Mouse (Mus musculus) midbrain, embryonic 10.5 days (tissue): ENCODE results near the gene Adam1b. TPM values are rescaled to one million over a fixed set of nuclear protein-coding genes. Genes with fewer than 3 reads are reported as not detected.

ENCODE experiments used
- DNase-seq: peaks from one replicate; pipeline ENCODE4 v3.0.0-alpha.2; 2017; ENCODE audit warnings: low spot score
- H3K27ac ChIP-seq: fragments of 300-500 bp; sonication (generic); replicated peaks from 2 replicates; pipeline ENCODE4 v1.5.1; 2016; ENCODE audit warnings: mild to moderate bottlenecking
- H3K27me3 ChIP-seq: fragments of 300-500 bp; sonication (generic); 2 replicates; pipeline ENCODE4 v1.6.1; 2016; ENCODE audit warnings: low read depth, mild to moderate bottlenecking; ENCODE audit not compliant: poor library complexity, severe bottlenecking
- H3K36me3 ChIP-seq: fragments of 300-500 bp; sonication (generic); 2 replicates; pipeline ENCODE4 v1.6.1; 2016; ENCODE audit warnings: mild to moderate bottlenecking, moderate library complexity
- H3K4me1 ChIP-seq: fragments of 300-500 bp; sonication (generic); 2 replicates; pipeline ENCODE4 v1.6.1; 2016
- H3K4me3 ChIP-seq: fragments of 300-500 bp; sonication (generic); 2 replicates; pipeline ENCODE4 v1.5.1; 2016; ENCODE audit warnings: mild to moderate bottlenecking, moderate library complexity
- H3K9me3 ChIP-seq: fragments of 300-500 bp; sonication (generic); replicated peaks from 2 replicates; pipeline ENCODE4 v1.6.1; 2016; ENCODE audit warnings: mild to moderate bottlenecking
- WGBS: fragments of 180-500 bp; shearing (Covaris S2); methylation state at CpG from one replicate; pipeline ENCODE4 v1.1.7; 2016; 5-methylcytosine and 5-hydroxymethylcytosine counted together
- polyA plus RNA-seq: library from polyadenylated mRNA; unstranded; fragments of >200 nt; fragmentation: Nextera tagmentation; extraction: Ambion mirVana; gene quantifications from 2 replicates; pipeline ENCODE4 v1.2.1, GENCODE M21; 2016

Gene Adam1b
- polyA plus RNA-seq, 1 experiment from 2014 or later: not detected

DNA sequence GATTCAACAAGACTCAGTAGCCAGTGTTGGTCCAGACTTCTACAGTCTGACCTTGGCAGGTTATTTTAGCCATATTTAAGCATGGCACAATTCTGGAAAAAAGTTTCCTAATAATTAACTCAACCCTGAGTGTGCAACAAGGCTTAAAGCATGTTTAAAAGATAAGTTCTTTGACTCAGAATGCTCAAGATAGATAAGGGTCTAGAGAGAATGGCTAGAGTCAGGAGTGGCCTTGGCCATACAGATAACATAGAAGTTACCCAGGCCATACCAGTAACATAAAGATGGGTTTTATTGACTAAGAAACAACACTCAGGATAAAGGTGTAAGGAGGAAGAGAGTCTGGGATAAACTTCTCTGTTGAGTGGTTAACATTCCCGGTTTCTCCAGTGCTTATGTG lies 27.2 kb downstream of the Adam1b start:
- WGBS: 83% methylated on average over 1 of the region's 1 CpGs
- Histone ChIP-seq H3K36me3 (no peaks in the 10 kb centered on the region), H3K9me3 (no peaks in the 10 kb centered on the region), H3K27ac (no peak overlapping the region), H3K4me1 (peaks cover 6% of the 10 kb centered on the region; the same call in 1 of the 2 replicates), H3K4me3 (no peak overlapping the region), H3K27me3 (no peaks in the 10 kb centered on the region)
- no peak for DNase-seq

DNA sequence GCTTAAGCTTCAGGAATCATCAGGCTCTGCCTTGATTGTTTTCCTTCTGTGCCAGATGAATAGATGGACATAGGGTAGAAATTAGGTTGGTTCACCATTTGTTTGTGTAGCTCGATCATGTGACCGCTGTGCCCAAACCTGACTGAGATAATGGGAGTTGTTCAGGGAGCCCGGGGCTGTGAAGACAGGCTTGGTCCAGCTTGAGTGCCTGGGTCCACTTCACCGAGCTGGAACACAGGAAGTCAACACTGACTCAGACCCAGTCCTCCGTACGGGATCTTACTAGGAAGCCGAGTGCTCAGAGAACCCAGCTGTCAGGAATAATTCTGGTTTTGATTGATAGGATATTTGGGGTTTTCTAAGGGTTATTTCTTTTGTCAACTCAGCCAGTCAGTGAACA lies 28.6 kb downstream of the Adam1b start:
- Histone ChIP-seq H3K4me3 (no peak overlapping the region), H3K27ac (no peak overlapping the region), H3K36me3 (no peaks in the 10 kb centered on the region), H3K4me1 (peaks cover 6% of the 10 kb centered on the region; the same call in 1 of the 2 replicates), H3K27me3 (no peaks in the 10 kb centered on the region), H3K9me3 (no peaks in the 10 kb centered on the region)
- no peak for DNase-seq
- 70% methylated on average over 7 of the region's 7 CpGs for WGBS

DNA sequence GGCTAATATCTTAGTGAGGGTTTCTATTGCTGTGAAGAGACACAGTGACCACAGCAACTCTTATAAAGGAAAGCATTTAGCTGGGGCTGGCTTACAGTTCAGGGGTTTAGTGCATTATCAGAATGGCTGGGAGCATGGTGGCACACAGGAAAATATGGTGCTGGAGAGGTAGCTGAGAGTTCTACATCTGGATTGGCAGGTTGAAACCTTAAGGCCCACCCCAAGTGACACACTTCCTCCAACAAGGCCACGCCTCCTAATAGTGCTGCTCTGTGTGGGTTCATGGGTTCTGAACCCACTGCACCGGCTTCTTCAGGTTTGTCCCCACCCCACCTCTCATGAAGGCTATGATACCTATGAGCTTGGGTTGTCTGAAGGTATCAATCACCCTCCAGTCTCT lies 30.8 kb downstream of the Adam1b start:
- DNase-seq: no peak
- Histone ChIP-seq H3K27me3 (no peaks in the 10 kb centered on the region), H3K4me3 (no peak overlapping the region), H3K9me3 (no peaks in the 10 kb centered on the region), H3K27ac (no peak overlapping the region), H3K4me1 (peaks cover 6% of the 10 kb centered on the region; the same call in 1 of the 2 replicates), H3K36me3 (no peaks in the 10 kb centered on the region)
- 89% methylated on average over 2 of the region's 2 CpGs for WGBS

DNA sequence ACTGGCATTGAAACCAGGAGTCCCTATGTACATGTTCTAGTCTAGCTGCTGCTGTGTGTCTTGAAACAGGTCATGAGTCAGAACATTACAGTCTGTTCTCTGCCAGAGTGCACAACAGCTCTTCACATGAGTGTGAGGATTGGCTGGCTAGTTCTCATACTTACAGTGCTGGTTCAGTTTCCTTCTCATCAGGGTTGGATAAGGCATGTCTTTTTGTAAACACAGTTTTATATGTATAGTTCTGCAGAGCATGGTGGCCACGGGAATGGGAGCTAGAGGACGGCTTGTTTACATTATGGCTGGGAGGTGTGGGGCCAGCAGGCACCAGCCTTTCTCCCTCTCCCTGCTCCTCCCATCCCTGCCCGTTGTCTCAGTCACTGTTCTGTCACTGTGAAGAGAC lies 33.7 kb downstream of the Adam1b start:
- no peak for DNase-seq
- peaks cover 4% of the 10 kb centered on the region; the same call in 1 of the 2 replicates for H3K4me1 ChIP-seq
- H3K27me3 ChIP-seq: no peaks in the 10 kb centered on the region
- no peaks in the 10 kb centered on the region for H3K9me3 ChIP-seq
- WGBS: 61% methylated on average over 3 of the region's 3 CpGs
- no peak overlapping the region for H3K27ac ChIP-seq
- no peaks in the 10 kb centered on the region for H3K36me3 ChIP-seq
- H3K4me3 ChIP-seq: no peak overlapping the region

DNA sequence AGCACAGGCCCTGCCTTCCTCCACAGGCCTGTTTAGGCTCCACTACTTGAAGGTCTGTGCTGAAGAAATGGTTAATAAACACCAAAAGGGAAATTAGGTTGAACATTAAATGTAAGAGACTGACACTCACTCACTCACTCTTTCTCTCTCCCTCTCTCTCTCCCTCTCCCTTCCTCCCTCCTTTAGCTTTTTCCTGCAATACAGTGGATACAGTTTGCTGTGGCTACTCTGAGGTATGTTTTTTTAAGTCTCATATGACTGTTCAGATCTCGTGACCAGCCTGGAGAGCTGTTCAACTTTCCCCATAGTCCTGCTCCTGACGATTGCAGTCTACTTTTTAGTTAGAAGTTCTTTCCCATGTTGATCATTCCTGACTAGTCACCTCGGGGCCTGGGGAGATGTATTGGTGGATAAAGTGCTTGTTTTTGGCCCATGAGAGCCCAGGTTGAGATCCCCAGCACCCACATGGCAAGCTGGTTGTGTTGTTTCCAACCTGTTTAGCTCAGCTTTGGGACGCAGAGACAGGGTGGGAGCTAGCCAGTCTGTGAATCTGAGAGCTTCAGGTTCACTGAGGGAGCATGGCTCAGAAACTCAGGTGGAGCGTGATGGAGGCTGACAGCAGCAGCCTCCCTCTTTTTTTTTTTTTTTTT lies 39.5 kb downstream of the Adam1b start:
- no peaks in the 10 kb centered on the region for H3K4me1 ChIP-seq
- H3K27ac ChIP-seq: no peak overlapping the region
- WGBS: 78% methylated on average over 5 of the region's 5 CpGs
- no peaks in the 10 kb centered on the region for H3K36me3 ChIP-seq
- H3K4me3 ChIP-seq: no peak overlapping the region
- no peak for DNase-seq
- no peaks in the 10 kb centered on the region for H3K27me3 ChIP-seq
- no peaks in the 10 kb centered on the region for H3K9me3 ChIP-seq

DNA sequence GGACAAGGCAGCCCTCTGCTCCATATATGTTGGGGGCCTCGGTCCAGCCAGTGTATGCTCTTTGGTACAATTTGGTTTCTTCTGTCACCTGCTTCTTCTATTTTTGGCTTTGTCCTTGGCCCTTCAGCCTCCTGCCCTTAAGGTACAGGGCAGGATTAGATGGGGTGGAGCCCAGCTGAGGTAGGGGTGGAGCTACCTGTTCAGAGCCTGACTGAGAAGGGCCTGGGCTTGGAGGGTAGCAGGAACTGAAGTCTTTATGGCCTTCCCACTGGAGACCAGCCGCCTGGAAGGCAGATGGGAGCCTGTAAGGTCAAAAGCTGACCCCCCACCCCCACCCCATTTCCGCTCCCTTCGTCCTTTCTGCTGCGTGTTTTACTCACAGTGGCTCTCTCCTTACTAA lies 40.3 kb downstream of the Adam1b start:
- Histone ChIP-seq H3K9me3 (no peaks in the 10 kb centered on the region), H3K27ac (no peak overlapping the region)
- WGBS: 66% methylated on average over 5 of the region's 5 CpGs

DNA sequence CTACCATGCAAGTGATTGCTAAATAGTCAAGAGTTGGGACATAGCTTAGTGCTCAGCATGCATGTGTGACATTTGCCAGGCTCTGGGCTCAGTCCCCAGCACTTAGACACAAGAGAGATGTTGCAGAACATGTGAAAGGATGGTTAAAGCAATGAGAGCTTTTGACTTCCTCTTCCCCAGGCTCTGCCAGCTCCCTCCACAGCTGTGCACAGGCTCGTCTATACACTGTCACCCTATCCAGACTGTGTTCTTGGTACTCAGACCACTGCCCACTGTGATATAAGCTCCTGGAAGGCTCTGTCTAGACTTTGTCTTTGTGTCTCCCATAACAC lies 41.1 kb downstream of the Adam1b start:
- DNase-seq: no peak
- 48% methylated on average over 1 of the region's 1 CpGs for whole genome bisulfite sequencing
- Histone ChIP-seq H3K27ac (no peak overlapping the region), H3K9me3 (no peaks in the 10 kb centered on the region), H3K27me3 (no peaks in the 10 kb centered on the region), H3K36me3 (no peaks in the 10 kb centered on the region), H3K4me3 (no peak overlapping the region), H3K4me1 (no peaks in the 10 kb centered on the region)

More for the DNA sequence above, 40.3 kb downstream of the Adam1b start:
- no peak for DNase-seq
- no peaks in the 10 kb centered on the region for H3K36me3 ChIP-seq
- H3K4me1 ChIP-seq: no peaks in the 10 kb centered on the region
- H3K4me3 ChIP-seq: no peak overlapping the region
- no peaks in the 10 kb centered on the region for H3K27me3 ChIP-seq

DNA sequence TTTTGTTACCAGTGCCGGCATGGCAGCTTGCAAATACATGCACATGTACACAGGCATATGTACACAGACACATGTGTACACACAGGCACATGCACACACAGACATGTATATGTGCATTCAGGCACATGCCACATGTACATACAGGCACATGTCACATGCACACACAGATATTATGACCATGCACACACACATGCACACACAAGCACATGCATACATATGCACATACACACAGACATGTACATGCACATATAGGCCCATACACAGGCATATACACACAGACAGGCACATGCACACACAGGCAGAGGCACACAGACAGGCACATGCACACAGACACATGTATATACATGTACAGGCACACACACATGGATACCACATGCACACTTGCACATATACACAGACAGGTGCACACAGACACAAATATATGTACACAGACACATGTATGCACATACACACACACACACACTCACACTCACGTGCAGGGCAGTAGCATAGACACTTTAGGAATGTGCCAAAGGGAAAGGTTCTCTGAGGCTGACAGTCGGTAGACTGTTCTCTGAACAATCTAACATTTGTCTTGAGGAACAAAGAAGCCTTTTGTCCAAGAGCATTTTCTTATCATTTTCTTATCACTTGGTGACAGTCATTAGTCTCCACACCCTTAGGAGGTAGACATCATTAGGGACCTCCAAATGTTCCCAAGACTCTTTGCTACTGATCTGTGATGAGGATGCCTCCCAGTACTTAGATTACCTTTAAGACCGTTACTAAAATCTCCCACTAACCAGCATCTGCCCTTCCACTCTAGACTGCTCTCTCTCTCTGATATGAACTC lies 41.7 kb downstream of the Adam1b start:
- Histone ChIP-seq H3K36me3 (no peaks in the 10 kb centered on the region), H3K9me3 (no peaks in the 10 kb centered on the region), H3K27ac (no peak overlapping the region), H3K4me3 (no peak overlapping the region), H3K27me3 (no peaks in the 10 kb centered on the region), H3K4me1 (no peaks in the 10 kb centered on the region)
- no peak for DNase-seq
- WGBS: 83% methylated on average over 4 of the region's 4 CpGs

DNA sequence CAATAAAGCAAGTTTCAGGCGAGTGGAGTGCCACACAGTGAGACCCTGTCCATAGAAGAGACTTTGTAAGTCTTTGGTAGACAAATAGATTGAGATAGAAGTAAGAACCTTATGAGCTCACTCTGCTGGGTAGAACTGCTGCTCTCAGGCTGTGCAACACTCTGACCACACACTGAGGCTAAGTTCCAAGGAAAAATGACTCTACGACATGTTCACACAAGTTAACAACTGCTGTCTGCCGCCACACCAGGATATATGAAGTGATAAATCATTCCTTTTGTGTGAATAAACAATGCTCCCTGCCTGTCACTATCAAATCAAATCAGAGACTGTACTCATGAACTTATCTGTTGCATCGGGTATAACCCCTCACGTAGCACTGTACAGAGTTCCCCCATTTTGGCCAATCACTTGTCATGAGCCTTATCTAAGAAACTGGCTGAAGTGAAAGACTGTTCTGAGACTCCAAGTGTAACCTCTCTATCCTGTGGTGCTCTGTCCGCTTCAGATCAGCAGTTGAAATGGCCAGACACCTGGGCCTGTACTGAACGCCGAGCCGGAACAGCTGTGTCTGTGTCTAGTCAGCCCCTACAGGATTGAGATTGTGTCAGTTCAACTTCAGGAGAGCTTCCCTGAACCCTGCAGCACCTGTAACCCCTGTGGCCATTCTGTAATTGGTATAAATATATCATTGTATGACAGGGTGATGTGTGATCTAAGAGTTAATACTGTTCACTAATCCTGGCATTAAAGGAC lies 47.5 kb downstream of the Adam1b start:
- Histone ChIP-seq H3K27ac (no peak overlapping the region), H3K9me3 (no peaks in the 10 kb centered on the region), H3K27me3 (no peaks in the 10 kb centered on the region), H3K36me3 (0 out of 2 replicates have a peak, but pooled peaks cover under 1% of the 10 kb centered on the region), H3K4me1 (peaks cover 26% of the 10 kb centered on the region), H3K4me3 (no peak overlapping the region)
- WGBS: 88% methylated on average over 9 of the region's 9 CpGs
- no peak for DNase-seq

DNA sequence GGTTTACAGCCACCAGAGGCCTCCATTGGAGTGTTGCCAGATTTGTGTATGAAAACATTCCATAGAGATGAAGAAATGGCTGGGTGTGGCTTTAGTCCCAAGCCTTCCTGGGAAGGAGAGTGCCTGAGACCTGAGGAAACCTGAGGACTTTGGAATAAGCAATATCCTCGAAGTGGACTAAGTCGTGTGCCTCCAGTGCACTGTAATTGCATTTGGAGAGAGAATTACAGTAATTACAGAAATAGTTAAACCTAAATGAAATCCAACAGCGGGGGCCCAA lies 48.8 kb downstream of the Adam1b start:
- no peak overlapping the region for H3K27ac ChIP-seq
- H3K4me3 ChIP-seq: no peak overlapping the region
- no peak for DNase-seq
- H3K36me3 ChIP-seq: peaks cover 10% of the 10 kb centered on the region
- no peaks in the 10 kb centered on the region for H3K27me3 ChIP-seq
- peaks cover 30% of the 10 kb centered on the region for H3K4me1 ChIP-seq
- WGBS: 96% methylated on average over 3 of the region's 3 CpGs
- H3K9me3 ChIP-seq: no peaks in the 10 kb centered on the region

DNA sequence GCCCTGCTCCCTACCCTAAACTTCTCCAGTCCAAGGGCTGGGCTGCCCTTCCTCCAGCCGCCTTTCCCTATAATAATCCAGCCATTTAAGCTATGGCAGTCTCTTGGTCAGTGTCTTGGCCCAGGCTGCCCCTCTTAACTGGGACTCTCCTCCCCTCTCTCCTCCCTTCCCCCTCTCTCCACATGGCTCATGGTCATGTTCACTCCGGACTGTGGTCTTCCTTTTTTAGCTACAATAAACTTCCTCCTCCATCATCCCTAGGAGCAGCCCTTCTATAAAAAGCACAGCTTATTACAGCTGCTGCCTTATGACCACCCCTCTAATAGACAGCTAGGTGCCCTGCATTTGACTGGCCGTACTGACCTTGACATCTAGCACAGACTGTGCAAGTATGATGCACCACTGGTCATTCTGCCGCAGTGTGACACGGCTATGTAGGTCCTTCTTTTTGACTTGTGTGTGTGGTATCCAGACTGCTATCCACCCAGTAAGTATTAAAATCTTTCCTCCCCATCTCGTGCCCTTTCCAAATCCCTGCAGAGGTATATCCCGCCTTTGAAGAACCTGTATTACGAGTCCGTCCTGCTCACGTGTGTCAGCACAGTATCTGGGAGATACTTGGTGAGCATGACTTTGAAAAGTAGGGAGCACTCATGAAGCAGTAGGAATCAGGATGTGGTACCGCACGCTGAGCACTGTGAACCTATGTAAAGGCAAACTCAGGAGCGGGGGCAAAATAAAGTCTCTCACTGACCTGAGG lies 49.3 kb downstream of the Adam1b start:
- Histone ChIP-seq H3K4me1 (peaks cover 30% of the 10 kb centered on the region), H3K27me3 (no peaks in the 10 kb centered on the region), H3K4me3 (peak overlapping the region; percentile 87; the same call in 1 of the 2 replicates), H3K27ac (no peak overlapping the region), H3K9me3 (no peaks in the 10 kb centered on the region), H3K36me3 (peaks cover 15% of the 10 kb centered on the region)
- WGBS: 92% methylated on average over 13 of the region's 13 CpGs
- no peak for DNase-seq

DNA sequence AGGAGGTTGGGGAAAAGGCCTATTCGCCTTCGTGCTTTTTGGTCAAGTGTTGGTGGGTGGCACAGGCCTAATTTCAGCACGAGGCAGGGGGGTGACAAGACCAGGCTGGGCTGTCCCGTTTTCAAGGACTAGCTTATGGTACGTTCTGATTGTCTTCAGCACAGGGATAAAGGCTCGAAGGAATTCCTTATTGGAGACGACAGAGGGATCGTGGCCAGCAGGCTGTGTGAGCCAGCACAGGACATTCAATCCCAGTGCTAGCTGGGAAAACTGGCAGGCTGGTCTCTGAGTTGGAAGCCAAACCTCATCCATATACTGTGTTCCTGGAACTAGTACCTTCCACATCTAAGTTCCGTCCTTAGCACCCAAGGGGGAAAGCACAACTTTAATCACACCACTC lies 50.3 kb downstream of the Adam1b start:
- peaks cover 25% of the 10 kb centered on the region for H3K36me3 ChIP-seq

More for the DNA sequence above, 50.3 kb downstream of the Adam1b start:
- Histone ChIP-seq H3K4me3 (peak overlapping the region; percentile 87), H3K9me3 (no peaks in the 10 kb centered on the region), H3K27ac (peak overlapping the region; percentile 97), H3K27me3 (no peaks in the 10 kb centered on the region), H3K4me1 (peaks cover 30% of the 10 kb centered on the region)
- no peak for DNase-seq
- 10% methylated on average over 9 of the region's 9 CpGs for WGBS
